Mouse (Mus musculus) stomach, postnatal 0 days (tissue): ENCODE results near the gene Ppara. TPM values are rescaled to one million over a fixed set of nuclear protein-coding genes. Genes with fewer than 3 reads are reported as not detected.
A peak's percentile ranks its signal among the peaks of the same experiment; 100 is the strongest.

Source experiments
- ATAC-seq: fragments of 200-750 bp; cut with Nextera tagmentation; 2 replicates; pipeline ENCODE4 v1.8.0; 2017; ENCODE audit not compliant: low FRiP score, low TSS enrichment
- DNase-seq: peaks from one replicate; pipeline ENCODE4 v3.0.0-alpha.2; 2016; ENCODE audit warnings: low spot score
- H3K27ac ChIP-seq: fragments of 300-500 bp; sonication (generic); replicated peaks from 2 replicates; pipeline ENCODE4 v1.5.1; 2014; ENCODE audit warnings: mild to moderate bottlenecking, control low read depth
- H3K27me3 ChIP-seq: fragments of 300-500 bp; sonication (generic); 2 replicates; pipeline ENCODE4 v1.6.1; 2014; ENCODE audit warnings: low read length; ENCODE audit not compliant: control insufficient read depth, insufficient read depth
- H3K36me3 ChIP-seq: fragments of 300-500 bp; sonication (generic); 2 replicates; pipeline ENCODE4 v1.6.1; 2014; ENCODE audit warnings: low read length, mixed read lengths; ENCODE audit not compliant: control insufficient read depth, insufficient read depth
- H3K4me1 ChIP-seq: fragments of 300-500 bp; sonication (generic); replicated peaks from 2 replicates; pipeline ENCODE4 v1.6.1; 2014; ENCODE audit warnings: antibody characterized with exemption; ENCODE audit not compliant: control insufficient read depth, insufficient read depth
- H3K4me2 ChIP-seq: fragments of 300-500 bp; sonication (generic); replicated peaks from 2 replicates; pipeline ENCODE4 v1.6.1; 2014; ENCODE audit warnings: low read depth, mild to moderate bottlenecking, control low read depth, moderate library complexity
- H3K4me3 ChIP-seq: fragments of 300-500 bp; sonication (generic); 2 replicates; pipeline ENCODE4 v1.5.1; 2014; ENCODE audit warnings: low read depth, low read length, control low read depth
- H3K9ac ChIP-seq: fragments of 300-500 bp; sonication (generic); 2 replicates; pipeline ENCODE4 v1.6.1; 2014; ENCODE audit warnings: mild to moderate bottlenecking, low read length, control low read depth, mixed read lengths
- H3K9me3 ChIP-seq: fragments of 300-500 bp; sonication (generic); 2 replicates; pipeline ENCODE4 v1.6.1; 2016; ENCODE audit warnings: low read length; ENCODE audit not compliant: control insufficient read depth
- CTCF ChIP-seq: IDR thresholded peaks from 2 replicates; pipeline ENCODE4 v1.5.1; 2016; ENCODE audit warnings: antibody characterized with exemption, low read depth, mild to moderate bottlenecking, moderate library complexity
- EP300 ChIP-seq: optimal IDR thresholded peaks from 2 replicates; pipeline ENCODE3; 2016; ENCODE audit warnings: antibody characterized with exemption
- WGBS: fragments of 180-500 bp; shearing (Covaris S2); extraction: QIAGEN DNeasy Blood & Tissue Kit; methylation state at CpG from one replicate; pipeline ENCODE4 v1.1.7; 2014; 5-methylcytosine and 5-hydroxymethylcytosine counted together
- polyA plus RNA-seq: library from polyadenylated mRNA; unstranded; fragments of >200 nt; fragmentation: Nextera tagmentation; extraction: Ambion mirVana; gene quantifications from 2 replicates; pipeline ENCODE4 v1.2.1, GENCODE M21; 2015

Gene Ppara
- polyA plus RNA-seq, 1 experiment from 2014 or later: 16.8 TPM

DNA sequence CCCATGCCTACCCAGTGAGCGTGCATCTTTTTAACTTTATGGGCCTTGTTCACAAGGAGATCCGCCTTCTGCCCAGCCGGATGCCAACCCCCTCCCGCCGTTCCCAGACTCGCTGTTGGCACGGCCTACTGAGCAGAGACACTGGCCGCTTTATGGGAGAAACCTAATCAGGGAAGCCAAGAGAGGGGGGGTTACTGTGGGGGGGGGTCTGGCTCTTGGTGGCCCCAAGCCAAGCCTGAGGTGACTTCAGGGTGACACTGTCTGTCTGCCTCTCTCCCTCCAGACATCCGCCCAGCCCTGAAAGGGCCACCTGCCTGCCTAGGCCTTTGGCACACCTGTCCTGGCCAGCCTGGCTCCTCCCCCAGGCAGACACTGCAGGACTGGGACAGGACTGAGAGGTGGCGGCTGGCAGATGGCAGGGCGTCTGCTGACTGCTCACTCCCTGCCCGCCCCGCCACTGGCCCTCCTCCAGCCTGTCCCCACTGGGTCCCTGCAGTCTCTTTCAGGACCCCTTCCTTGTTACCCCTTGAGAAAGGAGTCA, 32.3 kb upstream of the Ppara start:
- no peaks in the 10 kb centered on the region for H3K27me3 ChIP-seq
- 77% methylated on average over 10 of the region's 13 CpGs for WGBS
- TF ChIP-seq CTCF: no peak
- DNase-seq: peak; percentile 65
- 0 out of 2 replicates have a peak, but pooled peaks cover 5% of the 10 kb centered on the region for H3K4me1 ChIP-seq
- H3K4me3 ChIP-seq: no peak overlapping the region
- H3K4me2 ChIP-seq: no peak overlapping the region
- no peak overlapping the region for H3K9ac ChIP-seq
- H3K27ac ChIP-seq: peak overlapping the region; percentile 61
- peak; percentile 59 for ATAC-seq
- H3K9me3 ChIP-seq: no peaks in the 10 kb centered on the region
- peaks cover 58% of the 10 kb centered on the region for H3K36me3 ChIP-seq

- no peak overlapping the region for H3K9ac ChIP-seq
- peak; percentile 81 for DNase-seq
- WGBS: 51% methylated on average over 10 of the region's 11 CpGs
- no peaks in the 10 kb centered on the region for H3K9me3 ChIP-seq
- no peak overlapping the region for H3K4me2 ChIP-seq
- peak; percentile 52 for ATAC-seq
- H3K4me1 ChIP-seq: 0 out of 2 replicates have a peak, but pooled peaks cover 5% of the 10 kb centered on the region
- H3K4me3 ChIP-seq: no peak overlapping the region
- TF ChIP-seq CTCF: no peak
- TF ChIP-seq EP300: no peak
- no peaks in the 10 kb centered on the region for H3K27me3 ChIP-seq
- peak overlapping the region; percentile 61 for H3K27ac ChIP-seq
- H3K36me3 ChIP-seq: peaks cover 55% of the 10 kb centered on the region
Observed at GRCm38 (mm10) chr15:85703194-85703641, 31.6 kb upstream of the Ppara start.

- H3K36me3 ChIP-seq: peaks cover 49% of the 10 kb centered on the region
- ATAC-seq: no peak
Observed at GRCm38 (mm10) chr15:85703858-85704257, 30.9 kb upstream of the Ppara start.

GRCm38 (mm10) chr15:85704341-85705012, 30.3 kb upstream of the Ppara start:
- no peak for TF ChIP-seq CTCF
- TF ChIP-seq EP300: no peak
- Histone ChIP-seq H3K9me3 (no peaks in the 10 kb centered on the region), H3K36me3 (peaks cover 45% of the 10 kb centered on the region), H3K9ac (no peak overlapping the region), H3K4me3 (no peak overlapping the region), H3K4me2 (no peak overlapping the region), H3K4me1 (0 out of 2 replicates have a peak, but pooled peaks cover 5% of the 10 kb centered on the region), H3K27ac (no peak overlapping the region; the same call in 1 of the 2 replicates), H3K27me3 (no peaks in the 10 kb centered on the region)
- DNase-seq: no peak
- 79% methylated on average over 8 of the region's 8 CpGs for WGBS
- no peak for ATAC-seq

More at GRCm38 (mm10) chr15:85703858-85704257, 30.9 kb upstream of the Ppara start:
- WGBS: 89% methylated on average over 4 of the region's 4 CpGs
- H3K27ac ChIP-seq: peak overlapping the region; percentile 24; the same call in 1 of the 2 replicates
- H3K9ac ChIP-seq: no peak overlapping the region
- no peaks in the 10 kb centered on the region for H3K9me3 ChIP-seq
- H3K27me3 ChIP-seq: no peaks in the 10 kb centered on the region
- TF ChIP-seq CTCF (peak; percentile 37), EP300 (no peak)
- no peak overlapping the region for H3K4me3 ChIP-seq
- no peak for DNase-seq
- no peak overlapping the region for H3K4me2 ChIP-seq
- 0 out of 2 replicates have a peak, but pooled peaks cover 5% of the 10 kb centered on the region for H3K4me1 ChIP-seq

DNA sequence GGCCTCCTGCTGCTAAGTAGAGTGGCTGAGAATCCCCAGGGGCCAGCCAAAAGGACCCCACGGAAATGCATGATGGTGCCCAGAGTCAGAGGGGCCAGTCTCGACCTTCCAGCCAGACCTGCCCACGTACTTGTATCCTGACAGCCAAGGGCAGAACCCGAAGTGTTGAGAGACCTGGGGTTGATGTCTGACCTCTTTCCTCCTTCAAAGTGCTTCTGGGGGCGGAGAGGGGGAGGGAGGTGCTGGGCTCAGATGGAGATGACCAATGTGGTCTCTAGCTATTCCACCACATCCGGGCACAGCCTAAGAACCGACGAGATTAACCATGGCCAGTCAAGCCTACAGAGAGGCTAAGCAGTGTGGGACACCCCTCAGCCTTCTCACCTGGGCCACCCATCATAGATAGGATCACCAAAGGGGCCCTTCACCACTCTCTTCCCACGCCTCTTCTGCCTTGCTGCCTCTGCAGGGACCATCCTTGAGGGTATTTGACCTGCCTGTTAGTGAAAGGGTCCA, 29.7 kb upstream of the Ppara start:
- no peaks in the 10 kb centered on the region for H3K9me3 ChIP-seq
- DNase-seq (no peak), ATAC-seq (no peak)
- H3K27me3 ChIP-seq: no peaks in the 10 kb centered on the region
- H3K36me3 ChIP-seq: peaks cover 43% of the 10 kb centered on the region
- TF ChIP-seq EP300 (no peak), CTCF (no peak)
- H3K4me2 ChIP-seq: no peak overlapping the region
- H3K4me1 ChIP-seq: 0 out of 2 replicates have a peak, but pooled peaks cover 5% of the 10 kb centered on the region
- no peak overlapping the region for H3K9ac ChIP-seq
- H3K27ac ChIP-seq: no peak overlapping the region
- WGBS: 83% methylated on average over 9 of the region's 9 CpGs
- no peak overlapping the region for H3K4me3 ChIP-seq
